Mouse (Mus musculus): Measurements from ENCODE around the gene Dnajc15. TPM values are rescaled to one million over a fixed set of nuclear protein-coding genes. Genes with fewer than 3 reads are reported as not detected.

Dnajc15 gene
- polyA plus RNA-seq, 1 experiment from 2014 or later: 107 TPM

- no peaks in the 10 kb centered on the region for H3K27me3 ChIP-seq (ENCODE audit: control insufficient read depth, insufficient read depth, low read length)
- H3K9ac ChIP-seq (ENCODE audit: low read length): no peak overlapping the region
- H3K9me3 ChIP-seq (ENCODE audit: control insufficient read depth, low read length): no peaks in the 10 kb centered on the region
- no peak overlapping the region for H3K4me3 ChIP-seq (ENCODE audit: low read depth, low read length)
- no peak overlapping the region for H3K27ac ChIP-seq (ENCODE audit: low read depth, low read length)
- ATAC-seq (replicated peaks; ENCODE audit: low FRiP score) (no peak), DNase-seq (ENCODE audit: low spot score) (no peak)
- WGBS: 77% methylated on average over 4 of the region's 4 CpGs
- H3K36me3 ChIP-seq (ENCODE audit: control insufficient read depth, insufficient read depth, low read length): no peaks in the 10 kb centered on the region
- H3K4me1 ChIP-seq (replicated peaks; ENCODE audit: control insufficient read depth, insufficient read depth, low read length): no peaks in the 10 kb centered on the region
- no peak overlapping the region for H3K4me2 ChIP-seq (ENCODE audit: low read depth, low read length, severe bottlenecking)
Observed at GRCm38 (mm10) chr14:77846206-77846605, 28.7 kb downstream of the Dnajc15 start.

GRCm38 (mm10) chr14:77845479-77845878 lies 29.4 kb downstream of the Dnajc15 start:
- no peaks in the 10 kb centered on the region for H3K4me1 ChIP-seq (replicated peaks; ENCODE audit: control insufficient read depth, insufficient read depth, low read length)
- ATAC-seq (replicated peaks; ENCODE audit: low FRiP score): no peak
- H3K4me3 ChIP-seq (ENCODE audit: low read depth, low read length): no peak overlapping the region
- H3K4me2 ChIP-seq (ENCODE audit: low read depth, low read length, severe bottlenecking): no peak overlapping the region
- H3K9me3 ChIP-seq (ENCODE audit: control insufficient read depth, low read length): no peaks in the 10 kb centered on the region
- no peaks in the 10 kb centered on the region for H3K36me3 ChIP-seq (ENCODE audit: control insufficient read depth, insufficient read depth, low read length)
- H3K27ac ChIP-seq (ENCODE audit: low read depth, low read length): no peak overlapping the region
- H3K27me3 ChIP-seq (ENCODE audit: control insufficient read depth, insufficient read depth, low read length): no peaks in the 10 kb centered on the region
- no peak for DNase-seq (ENCODE audit: low spot score)
- WGBS: 79% methylated on average over 1 of the region's 1 CpGs
- H3K9ac ChIP-seq (ENCODE audit: low read length): no peak overlapping the region

GRCm38 (mm10) chr14:77840574-77840973 lies 34.4 kb downstream of the Dnajc15 start:
- Histone ChIP-seq H3K4me3 (ENCODE audit: low read depth, low read length) (no peak overlapping the region), H3K4me2 (ENCODE audit: low read depth, low read length, severe bottlenecking) (no peak overlapping the region), H3K36me3 (ENCODE audit: control insufficient read depth, insufficient read depth, low read length) (no peaks in the 10 kb centered on the region), H3K9me3 (ENCODE audit: control insufficient read depth, low read length) (no peaks in the 10 kb centered on the region), H3K27me3 (ENCODE audit: control insufficient read depth, insufficient read depth, low read length) (no peaks in the 10 kb centered on the region), H3K9ac (ENCODE audit: low read length) (no peak overlapping the region), H3K27ac (ENCODE audit: low read depth, low read length) (no peak overlapping the region), H3K4me1 (replicated peaks; ENCODE audit: control insufficient read depth, insufficient read depth, low read length) (no peaks in the 10 kb centered on the region)
- ATAC-seq (replicated peaks; ENCODE audit: low FRiP score) (no peak), DNase-seq (ENCODE audit: low spot score) (no peak)
- 77% methylated on average over 6 of the region's 6 CpGs for WGBS

- no peak overlapping the region for H3K4me2 ChIP-seq (ENCODE audit: low read depth, low read length, severe bottlenecking)
- no peaks in the 10 kb centered on the region for H3K4me1 ChIP-seq (replicated peaks; ENCODE audit: control insufficient read depth, insufficient read depth, low read length)
- H3K9ac ChIP-seq (ENCODE audit: low read length): no peak overlapping the region
- 87% methylated on average over 2 of the region's 2 CpGs for WGBS
- H3K9me3 ChIP-seq (ENCODE audit: control insufficient read depth, low read length): no peaks in the 10 kb centered on the region
- no peaks in the 10 kb centered on the region for H3K36me3 ChIP-seq (ENCODE audit: control insufficient read depth, insufficient read depth, low read length)
- no peak for DNase-seq (ENCODE audit: low spot score)
- no peak overlapping the region for H3K4me3 ChIP-seq (ENCODE audit: low read depth, low read length)
- ATAC-seq (replicated peaks; ENCODE audit: low FRiP score): no peak
- H3K27ac ChIP-seq (ENCODE audit: low read depth, low read length): no peak overlapping the region
- no peaks in the 10 kb centered on the region for H3K27me3 ChIP-seq (ENCODE audit: control insufficient read depth, insufficient read depth, low read length)
Observed at GRCm38 (mm10) chr14:77840078-77840477, 34.8 kb downstream of the Dnajc15 start.

- Histone ChIP-seq H3K27ac (ENCODE audit: low read depth, low read length) (no peak overlapping the region), H3K4me1 (replicated peaks; ENCODE audit: control insufficient read depth, insufficient read depth, low read length) (no peaks in the 10 kb centered on the region), H3K4me3 (ENCODE audit: low read depth, low read length) (no peak overlapping the region), H3K36me3 (ENCODE audit: control insufficient read depth, insufficient read depth, low read length) (no peaks in the 10 kb centered on the region), H3K9ac (ENCODE audit: low read length) (no peak overlapping the region), H3K4me2 (ENCODE audit: low read depth, low read length, severe bottlenecking) (no peak overlapping the region), H3K27me3 (ENCODE audit: control insufficient read depth, insufficient read depth, low read length) (no peaks in the 10 kb centered on the region), H3K9me3 (ENCODE audit: control insufficient read depth, low read length) (no peaks in the 10 kb centered on the region)
- DNase-seq (ENCODE audit: low spot score) (no peak), ATAC-seq (replicated peaks; ENCODE audit: low FRiP score) (no peak)
- WGBS: 93% methylated on average over 2 of the region's 2 CpGs
Observed at GRCm38 (mm10) chr14:77836794-77837193, 38.1 kb downstream of the Dnajc15 start.

- Histone ChIP-seq H3K9me3 (ENCODE audit: control insufficient read depth, low read length) (no peaks in the 10 kb centered on the region), H3K9ac (ENCODE audit: low read length) (no peak overlapping the region), H3K4me3 (ENCODE audit: low read depth, low read length) (no peak overlapping the region), H3K4me2 (ENCODE audit: low read depth, low read length, severe bottlenecking) (no peak overlapping the region), H3K4me1 (replicated peaks; ENCODE audit: control insufficient read depth, insufficient read depth, low read length) (no peaks in the 10 kb centered on the region), H3K36me3 (ENCODE audit: control insufficient read depth, insufficient read depth, low read length) (no peaks in the 10 kb centered on the region), H3K27ac (ENCODE audit: low read depth, low read length) (no peak overlapping the region), H3K27me3 (ENCODE audit: control insufficient read depth, insufficient read depth, low read length) (no peaks in the 10 kb centered on the region)
- DNase-seq (ENCODE audit: low spot score) (no peak), ATAC-seq (replicated peaks; ENCODE audit: low FRiP score) (no peak)
Observed at GRCm38 (mm10) chr14:77832359-77832758, 42.6 kb downstream of the Dnajc15 start.

- DNase-seq (ENCODE audit: low spot score): no peak
- Histone ChIP-seq H3K27me3 (ENCODE audit: control insufficient read depth, insufficient read depth, low read length) (no peaks in the 10 kb centered on the region), H3K4me2 (ENCODE audit: low read depth, low read length, severe bottlenecking) (no peak overlapping the region), H3K9ac (ENCODE audit: low read length) (no peak overlapping the region), H3K4me3 (ENCODE audit: low read depth, low read length) (no peak overlapping the region), H3K27ac (ENCODE audit: low read depth, low read length) (no peak overlapping the region), H3K9me3 (ENCODE audit: control insufficient read depth, low read length) (no peaks in the 10 kb centered on the region), H3K4me1 (replicated peaks; ENCODE audit: control insufficient read depth, insufficient read depth, low read length) (no peaks in the 10 kb centered on the region), H3K36me3 (ENCODE audit: control insufficient read depth, insufficient read depth, low read length) (no peaks in the 10 kb centered on the region)
- no peak for ATAC-seq (replicated peaks; ENCODE audit: low FRiP score)
- WGBS: 90% methylated on average over 4 of the region's 4 CpGs
Observed at GRCm38 (mm10) chr14:77831936-77832335, 43.0 kb downstream of the Dnajc15 start.

GRCm38 (mm10) chr14:77829673-77830072 lies 45.3 kb downstream of the Dnajc15 start:
- Histone ChIP-seq H3K4me2 (ENCODE audit: low read depth, low read length, severe bottlenecking) (no peak overlapping the region), H3K27ac (ENCODE audit: low read depth, low read length) (no peak overlapping the region), H3K4me1 (replicated peaks; ENCODE audit: control insufficient read depth, insufficient read depth, low read length) (no peaks in the 10 kb centered on the region), H3K9me3 (ENCODE audit: control insufficient read depth, low read length) (no peaks in the 10 kb centered on the region), H3K9ac (ENCODE audit: low read length) (no peak overlapping the region), H3K27me3 (ENCODE audit: control insufficient read depth, insufficient read depth, low read length) (no peaks in the 10 kb centered on the region), H3K4me3 (ENCODE audit: low read depth, low read length) (no peak overlapping the region), H3K36me3 (ENCODE audit: control insufficient read depth, insufficient read depth, low read length) (no peaks in the 10 kb centered on the region)
- ATAC-seq (replicated peaks; ENCODE audit: low FRiP score): no peak
- no peak for DNase-seq (ENCODE audit: low spot score)
- WGBS: 89% methylated on average over 4 of the region's 4 CpGs

- no peaks in the 10 kb centered on the region for H3K9me3 ChIP-seq (ENCODE audit: control insufficient read depth, low read length)
- ATAC-seq (replicated peaks; ENCODE audit: low FRiP score): no peak
Observed at GRCm38 (mm10) chr14:77825891-77826290, 49.0 kb downstream of the Dnajc15 start.

More at GRCm38 (mm10) chr14:77825891-77826290, 49.0 kb downstream of the Dnajc15 start:
- no peak for DNase-seq (ENCODE audit: low spot score)
- H3K4me2 ChIP-seq (ENCODE audit: low read depth, low read length, severe bottlenecking): no peak overlapping the region
- WGBS: 90% methylated on average over 3 of the region's 3 CpGs
- no peak overlapping the region for H3K27ac ChIP-seq (ENCODE audit: low read depth, low read length)
- no peaks in the 10 kb centered on the region for H3K4me1 ChIP-seq (replicated peaks; ENCODE audit: control insufficient read depth, insufficient read depth, low read length)
- H3K36me3 ChIP-seq (ENCODE audit: control insufficient read depth, insufficient read depth, low read length): no peaks in the 10 kb centered on the region
- no peak overlapping the region for H3K4me3 ChIP-seq (ENCODE audit: low read depth, low read length)
- no peaks in the 10 kb centered on the region for H3K27me3 ChIP-seq (ENCODE audit: control insufficient read depth, insufficient read depth, low read length)
- H3K9ac ChIP-seq (ENCODE audit: low read length): no peak overlapping the region
